Mouse (Mus musculus) C2C12 (cell line): Measurements from ENCODE around the gene Speg.

ENCODE experiments used
- CEBPB ChIP-seq: IDR thresholded peaks from one replicate; pipeline ENCODE4 v1.6.1; 2011; ENCODE audit warnings: low read depth, mild to moderate bottlenecking, control low read depth, moderate library complexity
- CTCF ChIP-seq: IDR thresholded peaks from one replicate; pipeline ENCODE4 v1.5.1; 2011; ENCODE audit not compliant: control insufficient read depth, insufficient read depth, insufficient read length
- FOSL1 ChIP-seq: IDR thresholded peaks from one replicate; pipeline ENCODE4 v1.8.0; 2011; ENCODE audit warnings: mild to moderate bottlenecking, low read length; ENCODE audit not compliant: poor library complexity, insufficient read depth, severe bottlenecking
- MAX ChIP-seq: IDR thresholded peaks from one replicate; pipeline ENCODE4 v1.6.1; 2011; ENCODE audit warnings: mild to moderate bottlenecking, control low read depth
- MYOD1 ChIP-seq: IDR thresholded peaks from one replicate; pipeline ENCODE4 v1.6.1; 2011; ENCODE audit warnings: low read depth; ENCODE audit not compliant: control insufficient read depth, insufficient read length

GRCm38 (mm10) chr1:75358009-75358408 is 17.1 kb upstream of the Speg start:
- TF ChIP-seq CTCF (no peak), MYOD1 (no peak), CEBPB (no peak), FOSL1 (no peak), MAX (no peak)
